Mouse (Mus musculus): ENCODE results near the gene Cd274.

- TF ChIP-seq POLR2A (IDR thresholded peaks at IDR 0.05; ENCODE audit: low read depth, low read length) (no peak), CTCF (conservative IDR thresholded peaks at IDR 0.05; ENCODE audit: insufficient read depth, insufficient read length, low read depth, low read length) (no peak)
Measured at GRCm38 (mm10) chr19:29417894-29418293, 50.6 kb downstream of the Cd274 start.

All from kidney, adult 2 months (tissue).